ENCODE assay signal across 23 mouse cellular contexts in the genomic region with DNA sequence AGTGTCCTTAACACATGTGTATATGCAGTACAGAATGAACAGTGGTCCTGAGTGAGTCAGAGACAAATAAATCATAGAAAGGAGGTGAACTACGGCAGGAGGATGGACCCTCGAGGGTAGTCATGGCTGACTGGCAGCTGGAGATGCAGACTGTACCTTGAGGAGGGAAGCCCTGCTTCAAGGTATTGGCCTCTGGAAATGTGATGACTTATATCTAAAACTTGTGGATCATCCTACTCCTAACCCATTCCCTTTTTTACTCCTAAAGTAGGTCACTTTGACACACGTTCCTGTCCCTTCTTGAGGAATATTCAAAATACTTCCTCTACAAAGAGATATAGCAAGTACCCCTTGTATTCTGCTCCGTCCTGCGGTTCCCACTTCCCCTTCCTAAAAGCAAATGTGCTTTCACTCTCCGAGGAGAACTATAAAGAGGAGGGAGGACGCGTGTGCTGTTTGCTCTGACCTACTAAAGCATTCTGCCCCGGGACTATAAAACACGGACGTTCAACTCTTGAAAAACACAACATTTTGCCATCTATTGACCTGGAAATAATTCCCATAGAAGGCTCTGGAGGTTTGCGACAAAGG. TPM values are rescaled to one million over a fixed set of nuclear protein-coding genes. Genes with fewer than 3 reads are reported as not detected.
DNase-seq lines count a peak whose midpoint lies in the region; ATAC-seq lines count a peak whose summit lies in the region.
"Had no signal": no experiment of that assay in that cellular context is flagged by ENCODE, and none has a peak within 500 bp of the region (broad histone marks: within the 10 kb centered on the region; RNA-seq: fewer than 3 reads in every experiment).

No protein-coding gene starts in this region.

- H3K4me1 ChIP-seq in forebrain, embryonic 12.5 days: peaks cover 26% of the 10 kb centered on the region
- H3K4me1 ChIP-seq in forebrain, embryonic 11.5 days (replicated peaks; ENCODE audit: control insufficient read depth, insufficient read depth, low read length): peaks cover 9% of the 10 kb centered on the region
- peaks cover 26% of the 10 kb centered on the region for H3K4me1 ChIP-seq in neural tube, embryonic 12.5 days
- H3K4me1 ChIP-seq: heart, embryonic 12.5 days; lung, embryonic 15.5 days had no signal

- no peak overlapping the region for H3K9ac ChIP-seq in forebrain, embryonic 12.5 days
- H3K9ac ChIP-seq in forebrain, embryonic 11.5 days (ENCODE audit: low read length): no peak overlapping the region
- H3K9ac ChIP-seq in neural tube, embryonic 12.5 days: no peak overlapping the region
- H3K9ac ChIP-seq: embryonic facial prominence, embryonic 15.5 days; heart, embryonic 12.5 days; liver, embryonic 14.5 days; lung, embryonic 15.5 days; midbrain, embryonic 12.5 days had no signal

- ATAC-seq in forebrain, embryonic 12.5 days (ENCODE audit: low FRiP score): no peak
- ATAC-seq in forebrain, embryonic 11.5 days (replicated peaks; ENCODE audit: low FRiP score): no peak
- ATAC-seq in neural tube, embryonic 12.5 days (ENCODE audit: low FRiP score, low read depth): no peak
- ATAC-seq in hematopoietic stem cell, adult 5-6 weeks (replicated peaks in 1 of 2; ENCODE audit: insufficient read depth in 1 of 2, low FRiP score in 2 of 2, low TSS enrichment in 1 of 2, low read depth in 1 of 2, poor library complexity in 2 of 2, severe bottlenecking in 2 of 2): peak; percentile 93 to 96
- ATAC-seq: activated CD4-positive, CD25-positive, alpha-beta regulatory T cell, adult 4 months; CD4-positive, CD25-positive, alpha-beta regulatory T cell, adult 4 months had no signal

- intact Hi-C loops in heart, postnatal 10 days (cut with DNase I): no loop called here

- no peaks in the 10 kb centered on the region for H3K9me3 ChIP-seq in forebrain, embryonic 12.5 days
- H3K9me3 ChIP-seq in forebrain, embryonic 11.5 days (ENCODE audit: control insufficient read depth, low read length): no peaks in the 10 kb centered on the region
- no peaks in the 10 kb centered on the region for H3K9me3 ChIP-seq in neural tube, embryonic 12.5 days
- H3K9me3 ChIP-seq: embryonic facial prominence, embryonic 15.5 days; G1E; heart, embryonic 12.5 days; lung, embryonic 15.5 days; midbrain, embryonic 12.5 days had no signal

- WGBS in forebrain, embryonic 12.5 days: 47% methylated on average over 12 of the region's 12 CpGs
- WGBS in forebrain, embryonic 11.5 days: 50% methylated on average over 12 of the region's 12 CpGs
- 31% methylated on average over 12 of the region's 12 CpGs for WGBS in neural tube, embryonic 12.5 days

- H3K36me3 ChIP-seq in forebrain, embryonic 12.5 days (replicated peaks): no peaks in the 10 kb centered on the region
- no peaks in the 10 kb centered on the region for H3K36me3 ChIP-seq in forebrain, embryonic 11.5 days (ENCODE audit: control insufficient read depth, insufficient read depth, low read length)
- H3K36me3 ChIP-seq in neural tube, embryonic 12.5 days: no peaks in the 10 kb centered on the region
- H3K36me3 ChIP-seq: embryonic facial prominence, embryonic 15.5 days; G1E; heart, embryonic 12.5 days; lung, embryonic 15.5 days; midbrain, embryonic 12.5 days had no signal

- no peak overlapping the region for H3K4me3 ChIP-seq in forebrain, embryonic 12.5 days (replicated peaks)
- no peak overlapping the region for H3K4me3 ChIP-seq in forebrain, embryonic 11.5 days (ENCODE audit: low read depth, low read length)
- no peak overlapping the region for H3K4me3 ChIP-seq in neural tube, embryonic 12.5 days
- H3K4me3 ChIP-seq: embryonic facial prominence, embryonic 15.5 days; heart, embryonic 12.5 days; lung, embryonic 15.5 days; midbrain, embryonic 12.5 days had no signal

- H3K27ac ChIP-seq in forebrain, embryonic 12.5 days: no peak overlapping the region
- no peak overlapping the region for H3K27ac ChIP-seq in forebrain, embryonic 11.5 days (ENCODE audit: low read depth, low read length)
- H3K27ac ChIP-seq in neural tube, embryonic 12.5 days: no peak overlapping the region
- H3K27ac ChIP-seq: embryonic facial prominence, embryonic 15.5 days; liver, embryonic 14.5 days; macrophage; midbrain, embryonic 12.5 days; stomach, postnatal 0 days had no signal

- no peak for DNase-seq in forebrain, embryonic 11.5 days (ENCODE audit: low spot score)
- DNase-seq in neural tube, embryonic 10.5 days (ENCODE audit: extremely low spot score, low spot score): no peak
- no peak for DNase-seq in layer of hippocampus, adult 8-10 months (ENCODE audit: low spot score in 2 of 2)
- DNase-seq in right cerebral cortex, postnatal 4 days: no peak
- DNase-seq in heart, postnatal 10 days: no peak
- DNase-seq: adrenal gland, postnatal 10 days; cerebellum, adult 11 months; cerebellum, postnatal 14 days; kidney, adult 8-10 months had no signal

- peak overlapping the region; percentile 8; the same call in 1 of the 2 replicates for H3K4me2 ChIP-seq in forebrain, embryonic 12.5 days
- no peak overlapping the region for H3K4me2 ChIP-seq in forebrain, embryonic 11.5 days (ENCODE audit: low read depth, low read length, severe bottlenecking)
- peak overlapping the region; percentile 1; the same call in 1 of the 2 replicates for H3K4me2 ChIP-seq in neural tube, embryonic 12.5 days (replicated peaks)
- H3K4me2 ChIP-seq: embryonic facial prominence, embryonic 15.5 days; heart, embryonic 12.5 days; lung, embryonic 15.5 days; midbrain, embryonic 12.5 days had no signal

- peaks cover 51% of the 10 kb centered on the region for H3K27me3 ChIP-seq in forebrain, embryonic 12.5 days
- peaks cover 25% of the 10 kb centered on the region for H3K27me3 ChIP-seq in forebrain, embryonic 11.5 days (ENCODE audit: control insufficient read depth, insufficient read depth, low read length)
- H3K27me3 ChIP-seq in neural tube, embryonic 12.5 days (replicated peaks): peaks cover 10% of the 10 kb centered on the region
- H3K27me3 ChIP-seq: embryonic facial prominence, embryonic 15.5 days; lung, embryonic 15.5 days had no signal

RNA-seq across cellular contexts. Expression of a gene that starts 2.3 kb away (rescaled TPM):
- 12.1 and 13.1 TPM in 2 replicates for polyA plus RNA-seq in forebrain, embryonic 12.5 days (2016; fragmentation: Nextera tagmentation; extraction: Ambion mirVana)
- 8.5 and 9.7 TPM in 2 replicates for polyA plus RNA-seq in forebrain, embryonic 11.5 days (2014; fragmentation: Nextera tagmentation; extraction: Ambion mirVana)
- 2.8 and 3.9 TPM in 2 replicates for polyA plus RNA-seq in neural tube, embryonic 12.5 days (2016; fragmentation: Nextera tagmentation; extraction: Ambion mirVana)
- total RNA-seq in hematopoietic stem cell, adult 5-6 weeks (2017): 0.20 TPM in 1 of 2 replicates, not detected in the other
- 1 to 10 TPM in 1 of 4 experiments, under 1 TPM in 3; 0.18 to 2.0 (median 0.73) TPM for total RNA-seq in layer of hippocampus, adult 8-10 months (2022)
- total RNA-seq in heart, postnatal 10 days (2021): 1 to 10 TPM; 3.9 to 5.4 TPM
- total RNA-seq: adrenal gland, postnatal 10 days; monocyte, adult 5-6 weeks had no signal
- polyA plus RNA-seq: G1E, macrophage had no signal

Comparison
In these comparisons a context has a peak if more than half of its experiments do, and no peak if none do; other contexts are left out.
1. ATAC-seq: peak in hematopoietic stem cell, adult 5-6 weeks (2 of 2); none in forebrain, embryonic 12.5 days (single experiment), forebrain, embryonic 11.5 days (single experiment) and neural tube, embryonic 12.5 days (single experiment).